Mouse (Mus musculus): ENCODE measurements around the gene Sema6d. TPM values are rescaled to one million over a fixed set of nuclear protein-coding genes. Genes with fewer than 3 reads are reported as not detected.
A peak's percentile ranks its signal among the peaks of the same experiment; 100 is the strongest.
"Not testable (repeated sequence)": the region's sequence is repeated elsewhere in the genome, so short reads cannot be mapped to it uniquely, and the experiment has no call there.

The Sema6d gene
- polyA plus RNA-seq, 1 experiment from 2014 or later = 24.1 TPM

GRCm38 (mm10) chr2:124308605-124309004, 218.8 kb downstream of the Sema6d start:
- Histone ChIP-seq H3K9ac (no peak overlapping the region), H3K9me3 (replicated peaks) (no peaks in the 10 kb centered on the region), H3K27ac (no peak overlapping the region), H3K4me3 (no peak overlapping the region), H3K4me1 (no peaks in the 10 kb centered on the region), H3K4me2 (no peak overlapping the region), H3K27me3 (no peaks in the 10 kb centered on the region), H3K36me3 (ENCODE audit: poor library complexity, severe bottlenecking) (no peaks in the 10 kb centered on the region)
- ATAC-seq = no peak
- 75% methylated on average over 2 of the region's 2 CpGs for WGBS

DNA sequence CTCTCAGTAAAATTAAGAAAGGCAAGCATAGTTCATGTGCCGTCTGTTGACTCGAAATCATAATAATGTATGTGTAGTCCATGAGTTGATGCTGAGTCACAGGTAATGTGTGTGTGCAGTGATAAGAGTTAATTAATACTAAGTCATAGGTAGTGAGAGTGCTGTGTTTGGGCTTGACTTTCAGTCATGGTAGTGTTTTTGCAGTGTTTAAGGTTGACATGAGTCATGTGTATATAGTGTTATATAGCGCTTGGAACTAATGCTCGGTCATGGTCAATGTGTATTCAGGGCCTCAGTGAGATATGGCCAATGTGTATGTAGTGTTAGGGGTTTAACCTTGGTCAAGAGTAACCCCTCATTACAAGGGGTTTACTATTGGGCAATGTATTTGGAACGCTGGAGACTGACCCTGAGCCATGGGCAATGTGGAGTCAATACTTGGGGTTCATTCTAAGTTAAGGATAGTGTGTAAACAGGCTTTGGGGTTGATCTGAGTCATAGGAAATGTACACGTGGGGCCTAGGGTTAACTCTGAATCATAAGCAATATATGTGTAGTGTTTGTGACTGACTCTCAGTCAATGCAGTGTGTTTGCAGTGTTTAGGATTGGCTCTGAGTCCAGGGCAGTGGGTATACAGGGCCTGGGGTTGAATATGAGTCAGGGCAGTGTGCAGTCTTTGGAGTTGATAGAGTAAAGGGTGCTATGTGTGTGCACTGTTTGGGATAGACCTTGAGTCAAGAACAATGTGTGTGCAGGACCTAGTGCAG, 219.8 kb downstream of the Sema6d start:
- Histone ChIP-seq H3K27ac (no peak overlapping the region), H3K27me3 (no peaks in the 10 kb centered on the region), H3K36me3 (ENCODE audit: poor library complexity, severe bottlenecking) (no peaks in the 10 kb centered on the region), H3K4me2 (no peak overlapping the region), H3K4me3 (no peak overlapping the region), H3K9ac (no peak overlapping the region), H3K4me1 (no peaks in the 10 kb centered on the region), H3K9me3 (replicated peaks) (no peaks in the 10 kb centered on the region)
- ATAC-seq = no peak
- WGBS = 93% methylated on average over 6 of the region's 6 CpGs

GRCm38 (mm10) chr2:124322528-124323215, 232.9 kb downstream of the Sema6d start:
- no peak for ATAC-seq
- H3K4me1 ChIP-seq = no peaks in the 10 kb centered on the region

DNA sequence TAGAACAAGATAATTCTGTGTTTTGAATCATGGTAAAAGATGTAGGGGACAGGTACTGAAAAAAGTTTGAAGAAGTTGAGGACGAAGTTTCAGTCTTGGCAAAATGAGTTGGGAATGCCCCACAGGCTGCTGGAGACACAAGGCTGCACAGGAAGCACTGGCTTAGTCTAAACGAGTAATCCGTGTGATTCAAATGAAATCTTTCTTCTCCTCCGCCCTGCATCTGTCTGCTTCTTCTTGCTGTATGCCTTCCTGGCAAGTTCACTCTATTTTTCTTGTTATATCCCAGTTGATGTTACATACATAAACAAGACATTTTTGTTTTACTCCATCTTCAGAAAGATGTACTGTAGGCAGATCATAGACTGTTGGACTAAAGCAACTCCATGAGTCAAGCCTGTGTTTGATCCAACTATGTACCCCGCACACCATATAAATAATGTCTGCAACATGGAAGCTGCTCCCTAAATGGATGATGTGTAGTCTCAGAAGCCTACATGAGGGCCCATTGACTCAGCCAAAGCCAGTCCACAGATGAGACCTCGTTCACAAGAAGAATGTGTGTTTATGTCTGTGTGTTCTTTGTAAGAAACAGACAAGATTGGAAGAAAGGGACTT, 234.4 kb downstream of the Sema6d start:
- ATAC-seq = no peak
- no peak overlapping the region for H3K4me3 ChIP-seq
- H3K36me3 ChIP-seq (ENCODE audit: poor library complexity, severe bottlenecking) = no peaks in the 10 kb centered on the region
- no peaks in the 10 kb centered on the region for H3K27me3 ChIP-seq
- WGBS = 82% methylated on average over 6 of the region's 6 CpGs
- no peaks in the 10 kb centered on the region for H3K4me1 ChIP-seq
- no peak overlapping the region for H3K9ac ChIP-seq
- no peak overlapping the region for H3K27ac ChIP-seq
- no peaks in the 10 kb centered on the region for H3K9me3 ChIP-seq (replicated peaks)
- no peak overlapping the region for H3K4me2 ChIP-seq

More at GRCm38 (mm10) chr2:124322528-124323215, 232.9 kb downstream of the Sema6d start:
- no peaks in the 10 kb centered on the region for H3K27me3 ChIP-seq
- 86% methylated on average over 5 of the region's 5 CpGs for WGBS
- H3K36me3 ChIP-seq (ENCODE audit: poor library complexity, severe bottlenecking) = no peaks in the 10 kb centered on the region
- no peaks in the 10 kb centered on the region for H3K9me3 ChIP-seq (replicated peaks)
- no peak overlapping the region for H3K27ac ChIP-seq
- no peak overlapping the region for H3K4me3 ChIP-seq
- no peak overlapping the region for H3K4me2 ChIP-seq
- no peak overlapping the region for H3K9ac ChIP-seq

DNA sequence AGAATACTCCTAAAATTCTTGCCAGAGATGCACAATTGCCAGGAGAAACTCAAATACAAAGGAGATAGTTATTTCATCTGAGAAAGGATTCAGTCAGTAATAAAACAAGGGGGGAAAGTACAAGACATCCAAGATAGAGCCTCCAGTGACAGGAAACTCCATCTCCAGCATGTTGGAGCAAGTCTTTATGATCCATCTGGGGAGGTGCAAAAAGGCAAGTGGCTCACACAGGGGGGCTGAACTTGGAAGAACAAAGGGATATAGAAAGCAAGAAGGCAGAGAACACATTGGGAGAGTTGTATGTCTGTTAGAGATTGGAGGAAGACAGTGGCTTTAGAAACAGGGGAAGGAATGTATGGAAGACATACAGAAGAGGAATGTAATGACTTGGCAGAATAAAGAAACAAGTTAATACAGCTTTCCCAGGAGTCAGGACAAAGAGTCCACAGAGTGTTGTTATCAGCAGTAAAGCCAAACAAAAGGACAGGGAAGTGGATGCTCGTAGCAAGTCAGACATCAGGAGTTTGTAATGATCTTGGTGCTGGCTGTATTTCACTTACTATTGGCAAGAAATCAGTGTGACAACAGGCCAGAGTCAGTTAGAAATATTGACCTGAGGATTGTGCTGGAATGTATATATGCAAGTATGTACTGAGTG, 239.8 kb downstream of the Sema6d start:
- Histone ChIP-seq H3K27ac (no peak overlapping the region), H3K9me3 (replicated peaks) (no peaks in the 10 kb centered on the region)

DNA sequence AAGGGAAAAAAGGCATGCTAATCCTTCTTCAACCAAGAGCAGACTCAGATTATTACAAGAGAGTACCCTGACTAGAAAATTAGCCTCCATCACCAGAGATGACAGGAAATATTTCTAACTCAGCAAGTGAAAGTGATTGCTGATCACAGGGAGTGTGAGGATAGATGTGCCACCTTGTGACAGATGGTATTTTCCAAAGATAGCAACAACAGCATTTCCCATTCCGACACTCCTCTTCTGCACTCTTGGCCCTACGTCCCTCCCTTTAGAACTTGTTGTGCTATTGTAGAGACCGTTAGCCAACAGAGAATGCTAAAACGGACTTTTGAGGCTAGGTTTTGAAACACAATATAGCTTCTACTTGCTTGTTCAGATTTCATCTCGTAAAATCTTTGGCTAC, 243.1 kb downstream of the Sema6d start:
- Histone ChIP-seq H3K9me3 (replicated peaks) (no peaks in the 10 kb centered on the region), H3K4me2 (no peak overlapping the region), H3K36me3 (ENCODE audit: poor library complexity, severe bottlenecking) (no peaks in the 10 kb centered on the region), H3K4me3 (no peak overlapping the region), H3K9ac (no peak overlapping the region), H3K4me1 (no peaks in the 10 kb centered on the region), H3K27me3 (no peaks in the 10 kb centered on the region), H3K27ac (no peak overlapping the region)
- ATAC-seq = no peak
- 85% methylated on average over 5 of the region's 5 CpGs for WGBS

More for the DNA sequence above, 239.8 kb downstream of the Sema6d start:
- Histone ChIP-seq H3K27me3 (no peaks in the 10 kb centered on the region), H3K36me3 (ENCODE audit: poor library complexity, severe bottlenecking) (no peaks in the 10 kb centered on the region), H3K9ac (no peak overlapping the region), H3K4me3 (no peak overlapping the region), H3K4me1 (no peaks in the 10 kb centered on the region), H3K4me2 (no peak overlapping the region)
- 55% methylated on average over 1 of the region's 1 CpGs for WGBS
- no peak for ATAC-seq

GRCm38 (mm10) chr2:124334655-124335054, 244.9 kb downstream of the Sema6d start:
- H3K4me2 ChIP-seq; H3K4me1 ChIP-seq; H3K27ac ChIP-seq; H3K9ac ChIP-seq; H3K27me3 ChIP-seq; H3K9me3 ChIP-seq (replicated peaks); H3K36me3 ChIP-seq (ENCODE audit: poor library complexity, severe bottlenecking); H3K4me3 ChIP-seq: not testable (repeated sequence)
- 77% methylated on average over 2 of the region's 2 CpGs for WGBS
- ATAC-seq = 0 out of 2 replicates have a peak, but pooled peaks have one; percentile 27

DNA sequence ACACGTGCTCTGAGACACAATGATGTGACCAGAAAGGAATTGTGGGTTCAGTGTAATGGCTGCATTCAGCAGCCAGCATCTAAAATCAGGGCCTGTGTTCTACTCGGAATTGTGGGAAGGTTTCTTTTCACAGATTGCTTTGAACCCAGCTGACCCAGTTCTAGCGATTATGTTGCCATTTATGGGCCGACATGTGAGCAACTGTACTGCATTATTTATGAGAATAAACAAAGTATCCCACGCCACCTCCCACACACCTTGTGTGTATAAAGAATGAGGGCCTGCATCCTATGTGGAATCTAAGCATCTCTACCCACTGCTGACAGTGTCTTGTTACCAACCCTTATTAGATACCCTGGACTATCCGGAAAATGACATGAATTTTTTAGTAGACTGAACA, 248.5 kb downstream of the Sema6d start:
- ATAC-seq = 0 out of 2 replicates have a peak, but pooled peaks have one; percentile 11

DNA sequence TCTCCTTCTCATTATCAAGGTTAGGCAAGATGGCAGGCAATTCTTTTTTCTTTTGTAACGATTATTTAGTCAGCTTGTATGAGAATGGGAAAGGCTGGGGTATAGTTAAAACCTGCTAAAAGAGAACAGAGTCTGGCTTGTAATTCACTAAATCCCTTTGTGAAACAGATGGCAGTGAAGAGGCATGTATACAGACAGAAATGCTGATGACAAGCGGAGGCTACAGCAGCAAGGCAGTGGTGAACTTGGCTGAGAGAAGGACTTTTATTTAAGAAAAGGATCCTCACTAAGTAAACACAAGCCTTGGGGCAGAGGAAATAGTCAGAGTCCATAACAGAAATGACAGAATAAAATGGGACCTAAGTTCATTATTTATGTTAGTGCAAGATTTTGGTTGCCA, 264.4 kb downstream of the Sema6d start:
- H3K4me2 ChIP-seq = no peak overlapping the region
- H3K4me3 ChIP-seq = no peak overlapping the region
- 54% methylated on average over 2 of the region's 2 CpGs for WGBS
- no peaks in the 10 kb centered on the region for H3K36me3 ChIP-seq (ENCODE audit: poor library complexity, severe bottlenecking)
- H3K27ac ChIP-seq = peak overlapping the region; percentile 14; the same call in 1 of the 2 replicates
- no peaks in the 10 kb centered on the region; the same call in 1 of the 2 replicates for H3K4me1 ChIP-seq
- no peaks in the 10 kb centered on the region for H3K9me3 ChIP-seq (replicated peaks)
- no peak overlapping the region for H3K9ac ChIP-seq
- ATAC-seq = 0 out of 2 replicates have a peak, but pooled peaks have one; percentile 55
- H3K27me3 ChIP-seq = no peaks in the 10 kb centered on the region

More for the DNA sequence above, 248.5 kb downstream of the Sema6d start:
- H3K27ac ChIP-seq = no peak overlapping the region
- H3K4me3 ChIP-seq = no peak overlapping the region
- H3K36me3 ChIP-seq (ENCODE audit: poor library complexity, severe bottlenecking) = no peaks in the 10 kb centered on the region
- 59% methylated on average over 6 of the region's 6 CpGs for WGBS
- H3K27me3 ChIP-seq = no peaks in the 10 kb centered on the region
- no peak overlapping the region for H3K9ac ChIP-seq
- no peaks in the 10 kb centered on the region for H3K9me3 ChIP-seq (replicated peaks)
- no peak overlapping the region for H3K4me2 ChIP-seq
- H3K4me1 ChIP-seq = 0 out of 2 replicates have a peak, but pooled peaks cover 2% of the 10 kb centered on the region

DNA sequence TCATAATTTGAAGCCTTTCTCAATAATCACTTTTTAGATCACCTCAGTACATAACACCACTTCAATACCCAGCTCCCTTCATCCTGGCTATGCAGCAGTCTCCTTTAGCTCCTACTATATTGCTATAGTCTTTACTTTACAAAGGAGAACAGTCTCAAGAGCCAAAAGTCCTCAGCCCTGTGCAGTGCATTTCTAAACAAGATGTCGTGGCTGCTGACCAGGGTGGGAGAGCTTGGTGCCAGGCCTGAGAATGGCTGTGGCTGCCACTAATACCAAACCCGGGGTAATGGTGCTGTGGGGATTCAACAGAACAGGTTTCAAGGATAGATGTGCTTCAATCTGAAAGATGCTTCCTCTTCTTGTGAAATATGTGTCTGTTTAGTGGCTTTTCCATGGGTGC, 264.9 kb downstream of the Sema6d start:
- no peak overlapping the region for H3K4me2 ChIP-seq
- WGBS = 86% methylated on average over 2 of the region's 2 CpGs
- no peak for ATAC-seq

GRCm38 (mm10) chr2:124369291-124369690, 279.5 kb downstream of the Sema6d start:
- no peak overlapping the region for H3K4me3 ChIP-seq
- no peaks in the 10 kb centered on the region for H3K4me1 ChIP-seq
- no peak overlapping the region for H3K4me2 ChIP-seq
- 75% methylated on average over 1 of the region's 1 CpGs for WGBS
- ATAC-seq = no peak
- H3K27me3 ChIP-seq = no peaks in the 10 kb centered on the region
- H3K9ac ChIP-seq = no peak overlapping the region
- no peak overlapping the region; the same call in 1 of the 2 replicates for H3K27ac ChIP-seq
- no peaks in the 10 kb centered on the region for H3K36me3 ChIP-seq (ENCODE audit: poor library complexity, severe bottlenecking)
- H3K9me3 ChIP-seq (replicated peaks) = no peaks in the 10 kb centered on the region

More for the DNA sequence above, 264.9 kb downstream of the Sema6d start:
- H3K36me3 ChIP-seq (ENCODE audit: poor library complexity, severe bottlenecking) = no peaks in the 10 kb centered on the region
- H3K9me3 ChIP-seq (replicated peaks) = no peaks in the 10 kb centered on the region
- no peaks in the 10 kb centered on the region; the same call in 1 of the 2 replicates for H3K4me1 ChIP-seq
- no peak overlapping the region for H3K9ac ChIP-seq
- H3K4me3 ChIP-seq = no peak overlapping the region
- H3K27ac ChIP-seq = no peak overlapping the region
- H3K27me3 ChIP-seq = no peaks in the 10 kb centered on the region

- Histone ChIP-seq H3K9me3 (replicated peaks) (no peaks in the 10 kb centered on the region), H3K27me3 (no peaks in the 10 kb centered on the region), H3K27ac (no peak overlapping the region), H3K4me2 (no peak overlapping the region), H3K4me1 (no peaks in the 10 kb centered on the region), H3K36me3 (ENCODE audit: poor library complexity, severe bottlenecking) (no peaks in the 10 kb centered on the region), H3K9ac (no peak overlapping the region), H3K4me3 (no peak overlapping the region)
- ATAC-seq = no peak
- 63% methylated on average over 2 of the region's 2 CpGs for WGBS
Measured at GRCm38 (mm10) chr2:124369991-124370390, 280.2 kb downstream of the Sema6d start.

Measured in forebrain, embryonic 13.5 days (tissue).